Mouse (Mus musculus) neural tube, embryonic 14.5 days (tissue): Measurements from ENCODE around the gene Mlph. TPM values are rescaled to one million over a fixed set of nuclear protein-coding genes. Genes with fewer than 3 reads are reported as not detected.

Experiments used
- ATAC-seq: fragments of 200-750 bp; cut with Nextera tagmentation; 2 replicates; pipeline ENCODE4 v1.8.0; 2017; ENCODE audit warnings: low read depth, mild to moderate bottlenecking, moderate TSS enrichment, moderate library complexity
- H3K27ac ChIP-seq: fragments of 300-500 bp; sonication (generic); 2 replicates; pipeline ENCODE4 v1.5.1; 2014; ENCODE audit warnings: low read depth, mild to moderate bottlenecking, control low read depth, low read length, moderate library complexity, mixed read lengths
- H3K27me3 ChIP-seq: fragments of 300-500 bp; sonication (generic); 2 replicates; pipeline ENCODE4 v1.6.1; 2014; ENCODE audit warnings: low read length; ENCODE audit not compliant: control insufficient read depth, insufficient read depth
- H3K36me3 ChIP-seq: fragments of 300-500 bp; sonication (generic); 2 replicates; pipeline ENCODE4 v1.6.1; 2014; ENCODE audit warnings: low read length, mixed read lengths; ENCODE audit not compliant: control insufficient read depth, insufficient read depth
- H3K4me1 ChIP-seq: fragments of 300-500 bp; sonication (generic); 2 replicates; pipeline ENCODE4 v1.6.1; 2014; ENCODE audit warnings: low read length; ENCODE audit not compliant: control insufficient read depth, insufficient read depth
- H3K4me2 ChIP-seq: fragments of 300-500 bp; sonication (generic); 2 replicates; pipeline ENCODE4 v1.6.1; 2014; ENCODE audit warnings: mild to moderate bottlenecking, low read depth, low read length, control low read depth
- H3K4me3 ChIP-seq: fragments of 300-500 bp; sonication (generic); 2 replicates; pipeline ENCODE4 v1.5.1; 2014; ENCODE audit warnings: low read depth, low read length, control low read depth, mixed read lengths
- H3K9ac ChIP-seq: fragments of 300-500 bp; sonication (generic); replicated peaks from 2 replicates; pipeline ENCODE4 v1.6.1; 2014; ENCODE audit warnings: low read depth, mild to moderate bottlenecking, control low read depth, low read length, mixed read lengths
- H3K9me3 ChIP-seq: fragments of 300-500 bp; sonication (generic); 2 replicates; pipeline ENCODE4 v1.6.1; 2016; ENCODE audit warnings: low read length; ENCODE audit not compliant: control insufficient read depth
- WGBS: fragments of 180-500 bp; shearing (Covaris S2); extraction: QIAGEN DNeasy Blood & Tissue Kit; methylation state at CpG from one replicate; pipeline ENCODE4 v1.1.7; 2014; 5-methylcytosine and 5-hydroxymethylcytosine counted together
- polyA plus RNA-seq: library from polyadenylated mRNA; unstranded; fragments of >200 nt; fragmentation: Nextera tagmentation; extraction: Ambion mirVana; gene quantifications from 2 replicates; pipeline ENCODE4 v1.2.1, GENCODE M21; 2014

Mlph gene
- polyA plus RNA-seq, 1 experiment from 2014 or later = not detected

- Histone ChIP-seq H3K27ac (no peak overlapping the region), H3K4me2 (no peak overlapping the region), H3K36me3 (no peaks in the 10 kb centered on the region), H3K4me3 (no peak overlapping the region), H3K4me1 (peaks cover 4% of the 10 kb centered on the region; the same call in 1 of the 2 replicates), H3K9ac (no peak overlapping the region), H3K9me3 (no peaks in the 10 kb centered on the region), H3K27me3 (0 out of 2 replicates have a peak, but pooled peaks cover 3% of the 10 kb centered on the region)
- no peak for ATAC-seq
- 54% methylated on average over 15 of the region's 15 CpGs for WGBS
Measured at GRCm38 (mm10) chr1:90927308-90927707, 12.4 kb downstream of the Mlph start.

- H3K27ac ChIP-seq = no peak overlapping the region
- H3K4me3 ChIP-seq = no peak overlapping the region
- H3K36me3 ChIP-seq = no peaks in the 10 kb centered on the region
- no peaks in the 10 kb centered on the region for H3K9me3 ChIP-seq
- peak; percentile 44; the same call in 1 of the 2 replicates for ATAC-seq
- no peak overlapping the region for H3K9ac ChIP-seq
- peak overlapping the region; percentile 29; the same call in 1 of the 2 replicates for H3K4me2 ChIP-seq
- H3K27me3 ChIP-seq = 0 out of 2 replicates have a peak, but pooled peaks cover 3% of the 10 kb centered on the region
- H3K4me1 ChIP-seq = peaks cover 4% of the 10 kb centered on the region; the same call in 1 of the 2 replicates
- whole genome bisulfite sequencing = 1% methylated on average over 23 of the region's 23 CpGs
Measured at GRCm38 (mm10) chr1:90927929-90928574, 13.2 kb downstream of the Mlph start.

- ATAC-seq = 0 out of 2 replicates have a peak, but pooled peaks have one; percentile 44
- Histone ChIP-seq H3K4me2 (peak overlapping the region; percentile 29; the same call in 1 of the 2 replicates), H3K4me1 (peaks cover 4% of the 10 kb centered on the region; the same call in 1 of the 2 replicates), H3K4me3 (no peak overlapping the region), H3K27ac (no peak overlapping the region), H3K9ac (no peak overlapping the region), H3K9me3 (no peaks in the 10 kb centered on the region), H3K27me3 (0 out of 2 replicates have a peak, but pooled peaks cover 3% of the 10 kb centered on the region), H3K36me3 (no peaks in the 10 kb centered on the region)
- 4% methylated on average over 6 of the region's 6 CpGs for WGBS
Measured at GRCm38 (mm10) chr1:90928575-90928934, 13.7 kb downstream of the Mlph start.

GRCm38 (mm10) chr1:90933001-90933400 lies 18.1 kb downstream of the Mlph start:
- no peak for ATAC-seq
- 78% methylated on average over 5 of the region's 5 CpGs for WGBS

GRCm38 (mm10) chr1:90936990-90937389 lies 22.1 kb downstream of the Mlph start:
- WGBS = 44% methylated on average over 9 of the region's 9 CpGs
- Histone ChIP-seq H3K27me3 (no peaks in the 10 kb centered on the region), H3K4me1 (no peaks in the 10 kb centered on the region), H3K9me3 (no peaks in the 10 kb centered on the region), H3K9ac (no peak overlapping the region), H3K36me3 (no peaks in the 10 kb centered on the region), H3K27ac (no peak overlapping the region), H3K4me3 (no peak overlapping the region), H3K4me2 (no peak overlapping the region)
- ATAC-seq = no peak

More at GRCm38 (mm10) chr1:90933001-90933400, 18.1 kb downstream of the Mlph start:
- Histone ChIP-seq H3K9ac (no peak overlapping the region), H3K4me3 (no peak overlapping the region), H3K36me3 (no peaks in the 10 kb centered on the region), H3K9me3 (no peaks in the 10 kb centered on the region), H3K27ac (no peak overlapping the region), H3K27me3 (0 out of 2 replicates have a peak, but pooled peaks cover 1% of the 10 kb centered on the region), H3K4me1 (peaks cover 3% of the 10 kb centered on the region; the same call in 1 of the 2 replicates), H3K4me2 (no peak overlapping the region)

GRCm38 (mm10) chr1:90939980-90940379 lies 25.1 kb downstream of the Mlph start:
- no peak overlapping the region for H3K4me2 ChIP-seq
- no peak for ATAC-seq
- 89% methylated on average over 4 of the region's 4 CpGs for WGBS

GRCm38 (mm10) chr1:90945171-90945570 lies 30.3 kb downstream of the Mlph start:
- H3K9me3 ChIP-seq = no peaks in the 10 kb centered on the region
- no peak overlapping the region for H3K27ac ChIP-seq
- H3K27me3 ChIP-seq = no peaks in the 10 kb centered on the region
- 59% methylated on average over 10 of the region's 10 CpGs for WGBS
- H3K36me3 ChIP-seq = no peaks in the 10 kb centered on the region
- no peak for ATAC-seq
- no peak overlapping the region for H3K4me2 ChIP-seq
- no peak overlapping the region for H3K9ac ChIP-seq
- H3K4me1 ChIP-seq = no peaks in the 10 kb centered on the region
- H3K4me3 ChIP-seq = no peak overlapping the region

More at GRCm38 (mm10) chr1:90939980-90940379, 25.1 kb downstream of the Mlph start:
- no peaks in the 10 kb centered on the region for H3K4me1 ChIP-seq
- H3K9ac ChIP-seq = no peak overlapping the region
- H3K9me3 ChIP-seq = no peaks in the 10 kb centered on the region
- H3K27ac ChIP-seq = no peak overlapping the region
- no peaks in the 10 kb centered on the region for H3K27me3 ChIP-seq
- no peak overlapping the region for H3K4me3 ChIP-seq
- no peaks in the 10 kb centered on the region for H3K36me3 ChIP-seq

GRCm38 (mm10) chr1:90947252-90947651 lies 32.4 kb downstream of the Mlph start:
- no peak for ATAC-seq
- no peak overlapping the region for H3K27ac ChIP-seq
- 69% methylated on average over 2 of the region's 2 CpGs for WGBS

GRCm38 (mm10) chr1:90949309-90949708 lies 34.4 kb downstream of the Mlph start:
- Histone ChIP-seq H3K9ac (no peak overlapping the region), H3K9me3 (no peaks in the 10 kb centered on the region), H3K27ac (no peak overlapping the region), H3K36me3 (no peaks in the 10 kb centered on the region), H3K27me3 (no peaks in the 10 kb centered on the region), H3K4me2 (no peak overlapping the region), H3K4me3 (no peak overlapping the region), H3K4me1 (no peaks in the 10 kb centered on the region)
- ATAC-seq = no peak
- 81% methylated on average over 9 of the region's 9 CpGs for WGBS

More at GRCm38 (mm10) chr1:90947252-90947651, 32.4 kb downstream of the Mlph start:
- H3K9ac ChIP-seq = no peak overlapping the region
- no peaks in the 10 kb centered on the region for H3K27me3 ChIP-seq
- H3K9me3 ChIP-seq = no peaks in the 10 kb centered on the region
- no peaks in the 10 kb centered on the region for H3K36me3 ChIP-seq
- no peaks in the 10 kb centered on the region for H3K4me1 ChIP-seq
- no peak overlapping the region for H3K4me3 ChIP-seq
- no peak overlapping the region for H3K4me2 ChIP-seq
